Mouse (Mus musculus) kidney, embryonic 16.5 days (tissue): ENCODE results near the gene Cd320. TPM values are rescaled to one million over a fixed set of nuclear protein-coding genes. Genes with fewer than 3 reads are reported as not detected.
"Not testable (repeated sequence)": the region's sequence is repeated elsewhere in the genome, so short reads cannot be mapped to it uniquely, and the experiment has no call there.

ENCODE experiments used
- ATAC-seq: fragments of 200-750 bp; cut with Nextera tagmentation; 2 replicates; pipeline ENCODE4 v1.8.0; 2017; ENCODE audit warnings: moderate TSS enrichment; ENCODE audit not compliant: low FRiP score, low TSS enrichment
- H3K27ac ChIP-seq: fragments of 300-500 bp; sonication (generic); 2 replicates; pipeline ENCODE4 v1.5.1; 2014; ENCODE audit warnings: low read length
- H3K27me3 ChIP-seq: fragments of 300-500 bp; sonication (generic); 2 replicates; pipeline ENCODE4 v1.6.1; 2014; ENCODE audit warnings: low read length, control low read depth, mixed read lengths; ENCODE audit not compliant: insufficient read depth
- H3K36me3 ChIP-seq: fragments of 300-500 bp; sonication (generic); 2 replicates; pipeline ENCODE4 v1.6.1; 2014; ENCODE audit warnings: low read length, control low read depth, mixed read lengths; ENCODE audit not compliant: insufficient read depth
- H3K4me1 ChIP-seq: fragments of 300-500 bp; sonication (generic); 2 replicates; pipeline ENCODE4 v1.6.1; 2014; ENCODE audit warnings: low read length, control low read depth, mixed read lengths; ENCODE audit not compliant: insufficient read depth
- H3K4me2 ChIP-seq: fragments of 300-500 bp; sonication (generic); replicated peaks from 2 replicates; pipeline ENCODE4 v1.6.1; 2014; ENCODE audit warnings: low read depth, low read length
- H3K4me3 ChIP-seq: fragments of 300-500 bp; sonication (generic); 2 replicates; pipeline ENCODE4 v1.5.1; 2014; ENCODE audit warnings: mild to moderate bottlenecking, low read length
- H3K9ac ChIP-seq: fragments of 300-500 bp; sonication (generic); replicated peaks from 2 replicates; pipeline ENCODE4 v1.6.1; 2014; ENCODE audit warnings: low read length
- H3K9me3 ChIP-seq: fragments of 300-500 bp; sonication (generic); 2 replicates; pipeline ENCODE4 v1.6.1; 2016; ENCODE audit warnings: low read length, control low read depth
- WGBS: fragments of 180-500 bp; shearing (Covaris S2); extraction: QIAGEN DNeasy Blood & Tissue Kit; methylation state at CpG from one replicate; pipeline ENCODE4 v1.1.7; 2014; 5-methylcytosine and 5-hydroxymethylcytosine counted together
- microRNA-seq: library from miRNA; unstranded; fragments of <30 nt; microRNA quantifications from one replicate; pipeline ENCODE4, GENCODE M21; 2016
- polyA plus RNA-seq: library from polyadenylated mRNA; unstranded; fragments of >200 nt; fragmentation: Nextera tagmentation; extraction: Ambion mirVana; gene quantifications from 2 replicates; pipeline ENCODE4 v1.2.1, GENCODE M21; 2015

Gene Cd320
- polyA plus RNA-seq, 1 experiment from 2014 or later: 122 TPM

DNA sequence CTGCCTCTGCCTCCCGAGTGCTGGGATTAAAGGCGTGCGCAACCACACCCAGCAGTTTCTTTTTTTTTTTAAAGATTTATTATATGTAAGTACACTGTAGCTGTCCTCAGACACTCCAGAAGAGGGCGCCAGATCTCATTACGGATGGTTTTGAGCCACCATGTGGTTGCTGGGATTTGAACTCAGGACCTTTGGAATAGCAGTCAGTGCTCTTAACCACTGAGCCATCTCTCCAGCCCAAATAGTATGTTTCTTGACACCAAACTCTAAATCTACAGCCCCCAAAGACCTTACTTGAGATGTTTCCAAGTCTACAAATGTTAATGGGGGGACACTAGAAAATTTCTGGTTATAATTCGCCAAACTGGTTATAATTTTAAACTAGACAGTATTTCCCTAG is 49.0 kb downstream of the Cd320 start:
- not testable (repeated sequence) for H3K36me3 ChIP-seq, ATAC-seq, H3K4me3 ChIP-seq, H3K9me3 ChIP-seq, H3K4me2 ChIP-seq, H3K27me3 ChIP-seq, H3K9ac ChIP-seq, H3K27ac ChIP-seq
- peaks cover 10% of the 10 kb centered on the region for H3K4me1 ChIP-seq
- 65% methylated on average over 6 of the region's 6 CpGs for WGBS

DNA sequence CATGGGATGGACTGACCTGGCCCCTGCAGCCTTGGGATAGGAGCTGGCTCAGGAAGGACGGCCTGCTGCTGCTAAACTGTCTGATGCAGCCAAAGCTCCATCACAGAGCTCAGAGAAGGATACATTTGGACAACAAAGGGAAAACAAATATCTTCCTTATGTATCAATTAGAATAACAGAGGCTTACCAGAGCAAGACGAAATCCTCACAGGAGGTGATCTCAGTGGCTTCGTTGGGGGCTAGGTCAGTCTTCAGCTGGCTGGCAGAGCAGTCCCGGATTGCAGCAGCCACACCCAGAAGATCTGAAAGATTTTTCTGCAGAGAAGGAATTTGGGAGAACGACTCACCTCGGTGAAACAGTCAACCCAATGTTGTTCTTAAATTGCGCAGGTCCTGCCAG is 49.5 kb downstream of the Cd320 start:
- Histone ChIP-seq H3K4me2 (no peak overlapping the region), H3K9ac (no peak overlapping the region)

DNA sequence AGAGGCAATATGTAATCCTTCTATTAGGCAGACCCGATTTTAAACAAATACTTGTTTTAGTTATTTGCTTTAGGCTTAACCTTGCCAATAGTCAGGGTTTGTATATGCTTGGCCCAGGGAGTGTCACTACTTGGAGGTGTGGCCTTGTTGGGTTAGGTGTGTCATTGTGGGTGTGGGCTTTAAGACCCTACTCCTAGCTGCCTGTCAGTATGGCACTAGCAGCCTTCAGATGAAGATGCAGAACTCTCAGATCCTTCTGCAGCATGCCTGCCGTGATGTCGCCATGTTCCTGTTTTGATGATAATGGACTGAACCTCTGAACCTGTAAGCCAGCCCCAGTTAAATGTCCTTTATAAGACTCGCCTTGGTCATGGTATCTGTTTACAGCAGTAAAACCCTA is 50.1 kb downstream of the Cd320 start:
- 76% methylated on average over 4 of the region's 4 CpGs for WGBS
- ATAC-seq, H3K4me2 ChIP-seq: not testable (repeated sequence)

More for the DNA sequence above, 49.5 kb downstream of the Cd320 start:
- WGBS: 26% methylated on average over 7 of the region's 7 CpGs
- peaks cover 10% of the 10 kb centered on the region for H3K4me1 ChIP-seq
- H3K36me3 ChIP-seq: no peaks in the 10 kb centered on the region
- H3K27me3 ChIP-seq: no peaks in the 10 kb centered on the region
- H3K27ac ChIP-seq: no peak overlapping the region
- H3K4me3 ChIP-seq: no peak overlapping the region
- ATAC-seq: no peak
- no peaks in the 10 kb centered on the region for H3K9me3 ChIP-seq

GRCm38 (mm10) chr17:33897114-33897794 is 54.4 kb downstream of the Cd320 start:
- Histone ChIP-seq H3K9ac (no peak overlapping the region), H3K4me2 (no peak overlapping the region), H3K27ac (no peak overlapping the region), H3K4me3 (no peak overlapping the region), H3K27me3 (no peaks in the 10 kb centered on the region), H3K9me3 (no peaks in the 10 kb centered on the region), H3K4me1 (no peaks in the 10 kb centered on the region), H3K36me3 (no peaks in the 10 kb centered on the region)
- ATAC-seq: no peak
- 47% methylated on average over 6 of the region's 6 CpGs for WGBS

More for the DNA sequence above, 50.1 kb downstream of the Cd320 start:
- H3K9me3 ChIP-seq, H3K4me1 ChIP-seq, H3K27ac ChIP-seq, H3K9ac ChIP-seq, H3K27me3 ChIP-seq, H3K4me3 ChIP-seq, H3K36me3 ChIP-seq: not testable (repeated sequence)

GRCm38 (mm10) chr17:33898193-33898592 is 55.3 kb downstream of the Cd320 start:
- not testable (repeated sequence) for H3K4me1 ChIP-seq, H3K4me2 ChIP-seq, H3K9me3 ChIP-seq, ATAC-seq, H3K27me3 ChIP-seq, H3K9ac ChIP-seq, H3K27ac ChIP-seq, H3K36me3 ChIP-seq, H3K4me3 ChIP-seq
- 83% methylated on average over 4 of the region's 4 CpGs for WGBS

Small RNA genes lying within 50 kb of the gene (microRNA-seq; reads per million reads assigned to microRNA genes)
- gene Gm27740: not detected

Other genes with a start within 250 kb of the Cd320 start
- 46.3 and 58.4 TPM in 2 replicates for gene Zfp414, start 214.0 kb upstream of the Cd320 start, polyA plus RNA-seq
- 0.31 and 0.63 TPM in 2 replicates for gene Pram1, start 205.0 kb upstream of the Cd320 start, polyA plus RNA-seq
- 390 and 407 TPM in 2 replicates for gene Hnrnpm, start 156.2 kb upstream of the Cd320 start, polyA plus RNA-seq
- 58.4 and 61.9 TPM in 2 replicates for gene March2, start 124.4 kb upstream of the Cd320 start, polyA plus RNA-seq
- 245 and 303 TPM in 2 replicates for gene Rab11b, start 82.6 kb upstream of the Cd320 start, polyA plus RNA-seq
- 28.4 and 29.5 TPM in 2 replicates for gene Angptl4, start 61.3 kb upstream of the Cd320 start, polyA plus RNA-seq
- gene Kank3, start 32.6 kb upstream of the Cd320 start, polyA plus RNA-seq: 65.0 and 73.5 TPM in 2 replicates
- 796 and 818 TPM in 2 replicates for gene Rps28, start 18.5 kb upstream of the Cd320 start, polyA plus RNA-seq
- gene Ndufa7, start 18.5 kb upstream of the Cd320 start, polyA plus RNA-seq: 480 and 498 TPM in 2 replicates
- gene Gm7029, start 30.7 kb downstream of the Cd320 start, polyA plus RNA-seq: not detected in 2 replicates
- 9.6 and 10.5 TPM in 2 replicates for gene Kifc1, start 47.6 kb downstream of the Cd320 start, polyA plus RNA-seq
- gene Platr17, start 62.0 kb downstream of the Cd320 start, polyA plus RNA-seq: 0.22 TPM in 1 of 2 replicates, not detected in the other
- 59.9 and 60.1 TPM in 2 replicates for gene Daxx, start 66.3 kb downstream of the Cd320 start, polyA plus RNA-seq
- 36.1 and 39.2 TPM in 2 replicates for gene Tapbp, start 72.8 kb downstream of the Cd320 start, polyA plus RNA-seq
- 20.6 and 20.9 TPM in 2 replicates for gene Zbtb22, start 72.8 kb downstream of the Cd320 start, polyA plus RNA-seq
- 35.9 and 38.0 TPM in 2 replicates for gene Rgl2, start 86.5 kb downstream of the Cd320 start, polyA plus RNA-seq
- 168 and 174 TPM in 2 replicates for gene Pfdn6, start 97.3 kb downstream of the Cd320 start, polyA plus RNA-seq
- gene Wdr46, start 97.6 kb downstream of the Cd320 start, polyA plus RNA-seq: 32.7 and 37.7 TPM in 2 replicates
- gene B3galt4, start 108.4 kb downstream of the Cd320 start, polyA plus RNA-seq: 6.2 and 6.9 TPM in 2 replicates
- gene Vps52, start 112.7 kb downstream of the Cd320 start, polyA plus RNA-seq: 51.9 and 54.7 TPM in 2 replicates
- gene Rps18, start 112.9 kb downstream of the Cd320 start, polyA plus RNA-seq: 1,660 and 1,786 TPM in 2 replicates
- gene H2-K1, start 157.3 kb downstream of the Cd320 start, polyA plus RNA-seq: 31.5 and 32.7 TPM in 2 replicates
- 14.7 and 18.7 TPM in 2 replicates for gene Ring1, start 181.6 kb downstream of the Cd320 start, polyA plus RNA-seq
- gene H2-Ke6, start 185.0 kb downstream of the Cd320 start, polyA plus RNA-seq: 52.9 and 54.0 TPM in 2 replicates
- 227 and 231 TPM in 2 replicates for gene Slc39a7, start 188.6 kb downstream of the Cd320 start, polyA plus RNA-seq
- 52.7 and 56.7 TPM in 2 replicates for gene Rxrb, start 188.7 kb downstream of the Cd320 start, polyA plus RNA-seq
- gene Col11a2, start 196.3 kb downstream of the Cd320 start, polyA plus RNA-seq: 3.2 and 3.7 TPM in 2 replicates
- gene H2-Oa, start 249.2 kb downstream of the Cd320 start, polyA plus RNA-seq: 0.52 and 0.82 TPM in 2 replicates